Mouse (Mus musculus): ENCODE measurements around the gene Epop.
A peak's percentile ranks its signal among the peaks of the same experiment; 100 is the strongest.

The Epop gene

GRCm38 (mm10) chr11:97629576-97629975 is at the start of gene Epop:
Epop (minus strand) TSS chr11:97629702.
- DNase-seq = peak; percentile 66

DNA sequence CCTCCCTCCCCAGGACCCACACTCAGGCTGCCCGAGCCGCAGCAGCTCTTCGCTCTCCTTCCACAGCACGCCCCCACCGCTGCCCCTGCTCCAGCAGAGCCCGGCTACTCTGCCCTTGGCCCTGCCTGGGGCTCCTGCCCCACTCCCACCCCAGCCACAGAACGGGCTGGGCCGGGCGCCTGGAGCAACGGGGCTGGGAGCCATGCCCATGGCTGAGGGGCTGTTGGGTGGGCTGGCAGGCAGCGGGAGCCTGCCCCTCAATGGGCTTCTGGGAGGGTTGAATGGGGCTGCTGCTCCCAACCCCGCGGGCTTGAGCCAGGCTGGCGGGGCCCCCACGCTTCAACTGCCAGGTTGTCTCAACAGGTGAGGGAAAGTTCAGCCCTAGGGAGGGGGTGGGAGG is 48.8 kb upstream of the Epop start:
- DNase-seq = no peak

- no peak for DNase-seq
Measured at GRCm38 (mm10) chr11:97677842-97678241, 48.3 kb upstream of the Epop start.

- no peak for DNase-seq
Measured at GRCm38 (mm10) chr11:97677381-97677780, 47.9 kb upstream of the Epop start.

- no peak for DNase-seq
Measured at GRCm38 (mm10) chr11:97676050-97676754, 46.7 kb upstream of the Epop start.

GRCm38 (mm10) chr11:97673148-97673547 is 43.6 kb upstream of the Epop start:
- no peak for DNase-seq

DNA sequence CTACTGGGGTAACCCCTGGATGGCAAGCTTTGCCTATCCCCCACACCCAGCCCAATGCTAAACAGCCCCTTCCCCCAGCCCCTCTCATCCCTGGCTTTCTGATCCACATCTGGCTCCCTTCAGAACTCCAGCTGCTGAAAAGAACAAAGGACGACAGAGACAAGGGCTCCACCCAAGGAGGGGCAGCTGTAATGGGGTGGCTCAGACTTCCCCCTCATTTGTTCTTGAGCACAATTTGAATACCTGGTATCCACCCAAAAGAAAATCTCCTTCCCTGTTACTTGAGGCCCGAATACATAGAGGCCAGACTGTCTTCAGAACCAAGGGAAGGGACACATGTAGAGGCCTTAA is 41.6 kb upstream of the Epop start:
- DNase-seq = no peak

GRCm38 (mm10) chr11:97670234-97671176 is 41.0 kb upstream of the Epop start:
- DNase-seq = no peak

- DNase-seq = no peak
Measured at GRCm38 (mm10) chr11:97669829-97670228, 40.3 kb upstream of the Epop start.

GRCm38 (mm10) chr11:97669268-97669667 is 39.8 kb upstream of the Epop start:
- no peak for DNase-seq

- no peak for DNase-seq
Measured at GRCm38 (mm10) chr11:97668160-97668559, 38.7 kb upstream of the Epop start.

DNA sequence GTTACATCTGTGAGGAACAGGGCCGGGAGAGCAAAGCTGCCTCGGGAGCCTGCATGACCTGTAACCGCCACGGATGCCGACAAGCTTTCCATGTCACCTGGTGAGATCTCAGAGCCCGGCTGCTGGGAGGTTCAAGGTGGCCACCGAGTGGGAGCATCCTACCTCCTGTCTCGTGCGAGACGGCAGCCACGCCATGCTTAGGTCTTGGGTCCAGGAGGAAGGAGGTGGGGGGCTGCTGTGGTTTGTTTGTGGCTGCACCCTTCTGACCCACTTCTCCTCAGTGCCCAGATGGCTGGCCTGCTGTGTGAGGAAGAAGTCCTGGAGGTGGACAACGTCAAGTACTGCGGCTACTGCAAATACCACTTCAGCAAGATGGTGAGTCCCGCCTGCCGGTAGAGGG is 37.3 kb upstream of the Epop start:
- DNase-seq = no peak

DNA sequence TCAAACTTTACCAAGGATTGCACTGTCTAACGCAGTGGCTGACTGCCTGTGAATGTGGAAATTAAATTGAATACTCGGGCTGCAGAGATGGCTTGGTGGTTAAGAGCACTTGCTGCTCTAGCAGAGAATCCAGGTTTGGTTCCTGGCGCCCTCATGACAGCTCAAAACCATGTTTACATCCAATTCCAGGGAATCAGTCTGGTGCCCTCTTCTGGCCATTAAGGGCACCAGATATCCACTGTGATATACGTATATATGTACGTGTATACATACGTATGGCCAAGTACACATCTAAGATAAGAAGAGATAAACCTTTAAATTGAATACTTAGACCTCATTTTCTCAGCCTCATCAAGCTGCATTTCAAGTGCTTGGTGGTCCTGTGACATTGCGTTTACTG is 36.7 kb upstream of the Epop start:
- no peak for DNase-seq

- no peak for DNase-seq
Measured at GRCm38 (mm10) chr11:97665431-97665830, 35.9 kb upstream of the Epop start.

GRCm38 (mm10) chr11:97664771-97665240 is 35.3 kb upstream of the Epop start:
- no peak for DNase-seq

GRCm38 (mm10) chr11:97664339-97664665 is 34.8 kb upstream of the Epop start:
- DNase-seq = no peak

DNA sequence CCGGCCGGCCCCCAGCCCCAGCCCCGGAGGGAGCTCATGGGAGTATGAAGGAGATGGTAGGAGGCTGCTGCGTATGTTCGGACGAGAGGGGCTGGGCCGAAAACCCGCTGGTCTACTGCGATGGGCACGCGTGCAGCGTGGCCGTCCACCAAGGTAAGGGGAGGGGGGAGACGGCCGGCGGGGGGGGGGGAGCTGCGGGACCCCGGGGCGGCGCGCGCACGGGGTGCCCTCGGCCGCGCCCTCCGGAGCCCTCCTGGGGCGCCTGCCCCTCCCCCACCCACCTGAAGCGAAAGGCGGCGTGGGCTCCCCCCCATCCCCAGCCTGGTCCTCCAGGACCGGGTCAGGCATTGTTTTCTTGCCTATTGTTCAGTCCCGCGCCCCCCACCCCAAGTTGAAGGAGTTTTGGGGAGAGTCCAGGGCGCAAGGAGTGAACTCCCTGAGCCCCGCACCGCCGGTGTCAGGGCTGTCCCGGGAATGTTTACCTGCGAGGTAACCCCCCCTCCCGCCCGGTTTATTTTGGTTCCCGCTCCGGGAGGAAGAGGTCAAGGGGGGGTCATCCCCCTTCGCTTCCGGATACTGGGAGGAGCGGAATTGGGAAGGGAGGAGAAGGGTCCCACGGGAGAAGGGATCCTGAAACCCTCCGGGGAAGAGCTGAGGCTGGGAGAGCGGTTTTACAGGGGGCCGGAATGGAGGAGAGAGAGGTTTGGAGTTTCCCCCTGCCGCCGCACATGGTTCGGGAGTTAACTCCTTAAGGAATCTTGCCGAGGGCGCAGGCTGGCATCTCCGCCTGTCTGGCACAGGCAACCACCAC is 34.2 kb upstream of the Epop start:
- DNase-seq = peak; percentile 47

DNA sequence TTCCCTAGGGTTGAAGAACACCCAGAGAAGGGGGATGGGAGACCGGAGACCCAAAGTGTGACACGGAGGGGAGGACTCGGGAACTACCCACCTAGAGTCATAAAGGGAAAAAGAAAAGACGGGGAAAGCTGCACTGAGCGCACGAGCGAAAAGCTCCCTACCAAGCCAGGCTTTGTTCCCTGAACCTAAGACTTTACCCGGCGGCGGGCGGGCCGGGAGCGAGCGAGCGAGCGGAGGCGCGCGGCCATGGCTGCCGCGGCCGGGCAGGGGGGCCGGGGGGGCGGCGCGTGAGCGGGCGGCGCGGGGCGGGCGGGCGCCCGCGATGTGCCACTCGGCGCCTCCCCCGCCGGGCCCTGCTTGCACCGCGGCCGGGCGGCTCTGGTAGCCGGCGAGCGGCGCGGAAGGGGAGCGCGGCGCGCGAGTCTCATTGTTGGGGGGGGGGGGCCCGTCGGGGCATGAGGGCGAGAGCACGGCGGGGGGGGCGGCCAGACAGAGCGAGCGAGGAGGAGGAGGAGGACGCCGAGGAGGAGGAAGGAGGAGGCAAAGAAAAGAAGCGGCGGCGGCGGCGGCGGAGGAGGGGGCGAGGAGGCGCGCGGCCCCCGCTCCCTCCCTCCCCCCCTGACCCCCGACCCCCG is 33.5 kb upstream of the Epop start, which contains the start of gene Mllt6:
TSS of gene Mllt6 (plus strand) at position 522 of the 635 bp plus-strand sequence.
- DNase-seq = peak; percentile 65

- DNase-seq = no peak
Measured at GRCm38 (mm10) chr11:97662207-97662892, 32.8 kb upstream of the Epop start.

DNA sequence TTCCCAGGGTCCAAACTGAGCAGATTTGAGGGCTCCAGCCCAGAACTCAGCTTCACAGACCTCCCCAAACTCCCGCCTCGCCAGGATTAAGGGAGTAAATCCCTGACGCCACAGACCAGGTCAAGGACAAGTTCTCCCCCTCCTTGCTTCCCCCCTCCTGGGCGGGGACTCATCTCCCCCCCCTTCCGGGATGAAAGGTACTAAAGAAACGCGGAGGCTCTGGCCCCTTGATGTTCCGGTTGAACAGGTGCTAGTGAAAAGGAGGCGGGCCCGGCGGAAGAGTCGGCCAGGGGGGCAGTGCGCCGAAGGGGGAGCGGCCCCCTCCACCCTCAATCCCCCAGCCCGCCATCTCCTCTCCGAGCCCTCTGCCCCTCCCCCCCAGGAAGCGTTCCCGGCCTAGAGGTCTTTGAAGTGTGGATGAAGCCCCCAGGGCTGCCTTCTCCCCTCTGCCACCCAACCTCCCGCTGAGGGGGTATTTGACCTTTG is 32.2 kb upstream of the Epop start:
- no peak for DNase-seq

- no peak for DNase-seq
Measured at GRCm38 (mm10) chr11:97660734-97661647, 31.5 kb upstream of the Epop start.

Measured in cerebellum, adult 8-10 months (tissue).